Mouse (Mus musculus) testis, adult 2 months (tissue): ENCODE results near the gene Nbea.

Experiments used
- CTCF ChIP-seq: fragments of 200-500 bp; IDR thresholded peaks from 2 replicates; pipeline ENCODE4 v1.5.1; 2012; ENCODE audit warnings: low read depth, mild to moderate bottlenecking, inconsistent platforms, low read length, moderate library complexity; ENCODE audit not compliant: control insufficient read depth, insufficient read depth, insufficient replicate concordance
- POLR2A ChIP-seq: fragments of 200-500 bp; IDR thresholded peaks from 2 replicates; pipeline ENCODE4 v1.6.1; 2012; ENCODE audit warnings: low read depth, mild to moderate bottlenecking, inconsistent platforms, low read length, moderate library complexity; ENCODE audit not compliant: control insufficient read depth

- TF ChIP-seq CTCF = no peak
- no peak for TF ChIP-seq POLR2A
These were observed 534.0 kb downstream of the Nbea start for GRCm38 (mm10) chr3:55649541-55649940.
